In genomic region chr1:41810318-41810964, GRCm38 (mm10) we compare ENCODE assay signal across 9 mouse cellular contexts.
DNase-seq lines count a peak whose midpoint lies in the region; ATAC-seq and TF ChIP-seq lines count a peak whose summit lies in the region.
"Had no signal": no experiment of that assay in that cellular context is flagged by ENCODE, and none has a peak within 500 bp of the region (broad histone marks: within the 10 kb centered on the region; RNA-seq: fewer than 3 reads in every experiment).

No protein-coding gene starts in this region.

- TF ChIP-seq POLR2A in olfactory bulb, adult 2 months (IDR thresholded peaks at IDR 0.05; ENCODE audit: insufficient read depth, low read depth, low read length), result no peak

- ATAC-seq in kidney, embryonic 14.5 days (ENCODE audit: low FRiP score, low TSS enrichment), result peak; percentile 88; the same call in 1 of the 2 replicates
- ATAC-seq in limb, embryonic 11.5 days (ENCODE audit: insufficient number of reproducible peaks, low FRiP score, low TSS enrichment, low read depth), result peak; percentile 76; the same call in 1 of the 2 replicates

- DNase-seq in gastrocnemius, postnatal 10 days, result peak; percentile 8
- DNase-seq in gastrocnemius, postnatal 25 days, result no peak
- DNase-seq in cerebellum, postnatal 36 days, result peak; percentile 15 to 21
- DNase-seq in frontal cortex, postnatal 36 days (ENCODE audit: low spot score in 2 of 2), result peak; percentile 64 to 83
- peak; percentile 76 for DNase-seq in limb, embryonic 11.5 days (ENCODE audit: low spot score)
- DNase-seq in thymus, postnatal 10 days (ENCODE audit: low spot score in 2 of 2), result no peak
- DNase-seq: liver, embryonic 13.5 days had no signal

- no peaks in the 10 kb centered on the region for H3K36me3 ChIP-seq in kidney, embryonic 14.5 days (ENCODE audit: control insufficient read depth, insufficient read depth, low read length)
- no peaks in the 10 kb centered on the region for H3K36me3 ChIP-seq in limb, embryonic 11.5 days (ENCODE audit: control insufficient read depth, insufficient read depth, low read length)
- H3K36me3 ChIP-seq: liver, embryonic 13.5 days had no signal

- H3K9me3 ChIP-seq in kidney, embryonic 14.5 days (ENCODE audit: control insufficient read depth, low read length), result no peaks in the 10 kb centered on the region
- no peaks in the 10 kb centered on the region for H3K9me3 ChIP-seq in limb, embryonic 11.5 days (ENCODE audit: control insufficient read depth, low read length)
- H3K9me3 ChIP-seq: liver, embryonic 13.5 days had no signal

- H3K27me3 ChIP-seq in kidney, embryonic 14.5 days (ENCODE audit: control insufficient read depth, insufficient read depth, low read length), result no peaks in the 10 kb centered on the region
- H3K27me3 ChIP-seq in limb, embryonic 11.5 days (ENCODE audit: control insufficient read depth, insufficient read depth, low read length), result no peaks in the 10 kb centered on the region
- H3K27me3 ChIP-seq: liver, embryonic 13.5 days had no signal

- H3K4me1 ChIP-seq in kidney, embryonic 14.5 days (ENCODE audit: control insufficient read depth, insufficient read depth, low read length), result no peaks in the 10 kb centered on the region
- H3K4me1 ChIP-seq in limb, embryonic 11.5 days (ENCODE audit: control insufficient read depth, insufficient read depth, low read length), result no peaks in the 10 kb centered on the region
- no peaks in the 10 kb centered on the region for H3K4me1 ChIP-seq in olfactory bulb, adult 2 months (ENCODE audit: control insufficient read depth, insufficient read depth, low read length)
- H3K4me1 ChIP-seq: liver, embryonic 13.5 days had no signal

- no peak overlapping the region for H3K9ac ChIP-seq in kidney, embryonic 14.5 days (ENCODE audit: low read depth, low read length)
- no peak overlapping the region for H3K9ac ChIP-seq in limb, embryonic 11.5 days (ENCODE audit: low read length)
- H3K9ac ChIP-seq: liver, embryonic 13.5 days had no signal

- 5% methylated on average over 9 of the region's 9 CpGs for WGBS in kidney, embryonic 14.5 days
- 10% methylated on average over 9 of the region's 9 CpGs for WGBS in limb, embryonic 11.5 days
- whole genome bisulfite sequencing in olfactory bulb, adult 2 months, result 12% methylated on average over 9 of the region's 9 CpGs

- H3K4me2 ChIP-seq in kidney, embryonic 14.5 days (replicated peaks; ENCODE audit: low read depth, low read length), result peak overlapping the region; percentile 26
- peak overlapping the region; percentile 40 for H3K4me2 ChIP-seq in limb, embryonic 11.5 days (ENCODE audit: low read depth, severe bottlenecking)
- H3K4me2 ChIP-seq: liver, embryonic 13.5 days had no signal

- H3K4me3 ChIP-seq in kidney, embryonic 14.5 days (ENCODE audit: low read length), result peak overlapping the region; percentile 2; the same call in 1 of the 2 replicates
- no peak overlapping the region; the same call in 1 of the 2 replicates for H3K4me3 ChIP-seq in limb, embryonic 11.5 days (ENCODE audit: low read depth, low read length)
- H3K4me3 ChIP-seq in olfactory bulb, adult 2 months (ENCODE audit: insufficient read depth, low read depth, low read length), result no peak overlapping the region
- H3K4me3 ChIP-seq: liver, embryonic 13.5 days had no signal

- no peak overlapping the region for H3K27ac ChIP-seq in kidney, embryonic 14.5 days (ENCODE audit: low read depth, low read length)
- H3K27ac ChIP-seq in limb, embryonic 11.5 days (replicated peaks; ENCODE audit: low read depth, low read length), result no peak overlapping the region
- H3K27ac ChIP-seq in olfactory bulb, adult 2 months (ENCODE audit: insufficient read depth, low read depth, low read length), result no peak overlapping the region
- H3K27ac ChIP-seq: liver, embryonic 13.5 days had no signal

- peak; percentile 56 for TF ChIP-seq CTCF in olfactory bulb, adult 2 months (IDR thresholded peaks at IDR 0.05; ENCODE audit: insufficient read depth, low read depth, low read length)

Comparison
In these comparisons a context has a peak if more than half of its experiments do, and no peak if none do; other contexts are left out.
1. DNase-seq: peak in gastrocnemius, postnatal 10 days (single experiment), cerebellum, postnatal 36 days (2 of 2), frontal cortex, postnatal 36 days (2 of 2) and limb, embryonic 11.5 days (single experiment); none in gastrocnemius, postnatal 25 days (single experiment) and thymus, postnatal 10 days (0 of 2).